Mouse (Mus musculus) ES-Bruce4 (cell line): ENCODE measurements around the gene Mllt3.

Experiments
- EP300 ChIP-seq: IDR thresholded peaks from 2 replicates; pipeline ENCODE4 v1.6.1; 2011; ENCODE audit warnings: low read depth, low read length; ENCODE audit not compliant: insufficient read depth
- POLR2A ChIP-seq: IDR thresholded peaks from one replicate; pipeline ENCODE4 v1.8.1; 2011; ENCODE audit warnings: low read length; ENCODE audit not compliant: insufficient read depth

DNA sequence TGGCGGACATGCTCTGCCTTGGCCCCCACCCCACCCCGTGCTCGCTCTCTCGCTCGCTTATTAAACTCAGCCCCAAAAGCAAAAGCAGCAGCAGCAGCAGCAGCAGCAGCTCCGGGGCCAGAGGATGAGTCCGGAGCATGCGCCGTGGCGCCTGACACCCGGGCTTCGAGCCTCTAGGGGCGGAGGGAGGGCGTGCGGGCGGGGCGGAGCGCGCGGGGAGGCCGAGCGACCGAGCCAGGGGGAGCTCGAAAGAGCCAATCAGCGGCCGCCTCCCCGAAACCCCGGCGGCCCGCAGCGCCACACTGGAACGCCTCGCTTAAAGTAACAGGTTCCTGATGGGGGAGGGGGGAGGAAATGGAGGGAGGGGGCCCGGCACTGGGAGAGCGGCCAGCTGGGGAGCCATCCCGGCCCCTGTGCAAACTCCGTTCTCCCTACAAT lies at the start of gene Mllt3:
- TF ChIP-seq EP300, result no peak
- TF ChIP-seq POLR2A, result no peak
